Mouse (Mus musculus): Measurements from ENCODE around the gene Fbxo44. TPM values are rescaled to one million over a fixed set of nuclear protein-coding genes. Genes with fewer than 3 reads are reported as not detected.
A peak's percentile ranks its signal among the peaks of the same experiment; 100 is the strongest.

Fbxo44 gene
- 12.5 and 13.3 TPM in 2 replicates for polyA plus RNA-seq (2011; ENCODE audit: insufficient read depth, insufficient read length, low read depth, missing spikeins)

DNA sequence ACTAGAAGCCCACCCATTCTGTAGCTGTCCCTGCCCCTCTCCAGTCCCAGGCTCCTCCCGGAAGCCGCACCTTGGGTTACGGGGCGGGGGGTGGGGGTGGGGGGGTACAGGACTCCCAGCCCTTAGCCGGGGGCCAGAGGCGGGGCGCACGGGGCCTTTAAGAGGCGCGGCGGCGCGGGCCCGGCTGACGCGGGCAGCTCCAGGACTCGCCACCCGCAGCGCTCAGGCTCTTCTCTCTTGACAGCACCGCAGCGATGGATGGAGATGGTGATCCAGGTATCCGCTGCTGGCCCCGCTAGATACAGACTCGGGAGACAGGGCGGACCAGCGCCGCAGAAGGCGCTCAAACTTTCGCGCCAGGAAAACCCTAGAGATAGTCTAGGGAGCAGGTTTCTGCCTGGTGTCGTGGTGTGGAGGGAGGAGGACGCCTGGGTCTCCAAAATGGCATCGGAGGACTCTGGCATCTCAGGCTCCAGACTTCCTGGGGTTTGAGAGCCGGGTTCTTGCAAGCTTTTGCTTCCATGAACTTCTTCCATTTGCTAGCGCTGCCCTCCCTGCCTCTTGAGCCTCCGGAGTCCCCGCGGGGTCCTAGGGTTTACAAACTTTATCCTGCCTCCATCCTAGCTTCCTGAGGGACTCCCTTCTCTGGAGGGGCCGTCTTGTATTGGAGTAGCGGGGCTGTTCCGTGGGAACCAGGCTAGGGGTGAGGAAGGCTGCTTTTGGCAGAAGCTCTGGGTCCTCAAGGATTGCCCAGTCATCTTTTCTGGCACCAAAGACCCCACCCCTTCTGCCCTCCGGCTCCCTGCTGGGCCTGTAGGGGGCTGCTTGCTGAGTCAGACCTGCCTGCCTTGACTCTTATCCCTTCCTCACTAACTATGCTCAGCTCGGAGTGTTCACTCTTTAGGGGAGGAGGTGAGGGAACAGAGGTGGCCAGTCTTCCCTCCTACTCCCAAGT, at the start of gene Fbxo44, which contains the start of gene Fbxo2:
Gene Fbxo44, minus strand, starts transcription at position 47 of the 955 bp plus-strand sequence.
Gene Fbxo2, plus strand, starts transcription at position 186 of the 955 bp plus-strand sequence.
- Histone ChIP-seq H3K27ac (ENCODE audit: insufficient read depth, low read length) (no peak within 1 kb of the TSS), H3K4me1 (ENCODE audit: control insufficient read depth, insufficient read depth, low read length) (peaks cover 5% of the 10 kb centered on the region), H3K9ac (ENCODE audit: low read depth, poor library complexity, severe bottlenecking) (peak within 1 kb of the TSS; percentile 75), H3K4me3 (ENCODE audit: low read depth, low read length) (peak within 1 kb of the TSS; percentile 90), H3K36me3 (ENCODE audit: control insufficient read depth, insufficient read depth, low read length, poor library complexity, severe bottlenecking) (peaks cover 2% of the 10 kb centered on the region; the same call in 1 of the 2 replicates), H3K9me3 (replicated peaks; ENCODE audit: control insufficient read depth, insufficient read depth, low read length, poor library complexity, severe bottlenecking) (no peaks in the 10 kb centered on the region), H3K27me3 (ENCODE audit: control insufficient read depth, insufficient read depth, low read length, poor library complexity, severe bottlenecking) (no peaks in the 10 kb centered on the region)
- TF ChIP-seq EP300 (IDR thresholded peaks at IDR 0.05; ENCODE audit: insufficient read depth, low read depth, low read length) = 0 out of 2 replicates have a peak, but pooled peaks have one; percentile 7
- no peak for TF ChIP-seq POLR2A (IDR thresholded peaks at IDR 0.05; ENCODE audit: insufficient read depth, low read length)

DNA sequence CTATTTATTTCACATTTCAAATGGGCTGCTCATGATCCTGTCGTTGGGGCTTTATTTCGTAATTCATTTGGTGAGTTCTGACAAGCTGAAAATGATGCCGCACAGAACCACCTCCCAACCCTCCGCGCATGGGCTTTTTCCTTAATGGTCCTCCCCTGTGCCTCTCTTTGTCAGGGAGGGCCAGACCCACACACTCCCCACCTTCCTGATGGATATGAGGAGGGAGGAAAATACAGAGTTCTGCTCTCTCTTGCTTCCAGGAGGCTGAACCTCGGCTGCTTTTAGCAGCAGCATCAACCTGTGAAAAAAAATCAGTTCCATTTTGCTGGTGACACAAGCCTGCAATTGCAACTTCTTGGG, 44.6 kb upstream of the Fbxo44 start:
- Histone ChIP-seq H3K4me1 (ENCODE audit: control insufficient read depth, insufficient read depth, low read length) (no peaks in the 10 kb centered on the region), H3K27me3 (ENCODE audit: control insufficient read depth, insufficient read depth, low read length, poor library complexity, severe bottlenecking) (no peaks in the 10 kb centered on the region), H3K4me3 (ENCODE audit: low read depth, low read length) (no peak overlapping the region), H3K9me3 (replicated peaks; ENCODE audit: control insufficient read depth, insufficient read depth, low read length, poor library complexity, severe bottlenecking) (no peaks in the 10 kb centered on the region), H3K9ac (ENCODE audit: low read depth, poor library complexity, severe bottlenecking) (no peak overlapping the region), H3K36me3 (ENCODE audit: control insufficient read depth, insufficient read depth, low read length, poor library complexity, severe bottlenecking) (no peaks in the 10 kb centered on the region), H3K27ac (ENCODE audit: insufficient read depth, low read length) (no peak overlapping the region)
- TF ChIP-seq CTCF (IDR thresholded peaks at IDR 0.05; ENCODE audit: low read depth, low read length) (no peak), EP300 (IDR thresholded peaks at IDR 0.05; ENCODE audit: insufficient read depth, low read depth, low read length) (no peak), POLR2A (IDR thresholded peaks at IDR 0.05; ENCODE audit: insufficient read depth, low read length) (no peak)

DNA sequence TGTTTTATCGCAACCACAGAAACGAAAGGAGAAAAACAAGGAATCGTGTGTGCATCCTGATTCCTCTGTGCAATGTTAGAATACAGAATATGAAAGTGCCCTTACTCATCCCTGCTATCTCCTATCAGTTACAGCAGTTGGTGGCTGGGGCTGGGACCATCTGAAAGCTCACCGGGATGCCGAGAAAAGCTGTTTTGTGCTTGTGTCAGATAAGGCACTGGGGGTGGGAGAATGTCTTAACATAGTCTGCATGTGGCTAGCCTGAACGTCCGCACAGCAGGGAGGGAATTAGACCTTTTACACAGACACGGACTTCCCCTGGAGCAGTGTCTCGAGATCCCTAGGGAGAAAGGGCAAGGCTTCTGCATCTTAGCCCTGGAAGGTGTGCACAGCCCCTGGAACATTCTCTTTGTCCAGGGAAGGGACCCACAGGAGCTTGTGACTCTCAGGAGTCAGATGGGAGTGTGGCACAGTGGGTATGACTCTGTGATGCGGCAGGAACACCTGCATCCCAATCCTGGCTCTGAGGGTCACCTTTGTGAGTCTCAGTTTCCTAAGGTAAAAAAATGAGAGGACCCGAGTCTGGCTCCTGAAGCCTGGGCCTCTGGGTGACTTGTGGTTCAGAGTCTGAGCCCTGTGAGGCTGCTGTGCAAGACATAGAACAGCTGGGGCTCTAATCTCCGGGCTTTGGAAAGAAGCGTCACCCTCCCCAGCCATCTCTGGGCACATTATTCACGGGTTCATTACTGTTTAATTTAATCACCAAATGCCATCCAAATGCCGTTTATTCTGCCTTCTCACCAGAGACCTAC, 44.0 kb upstream of the Fbxo44 start:
- Histone ChIP-seq H3K27me3 (ENCODE audit: control insufficient read depth, insufficient read depth, low read length, poor library complexity, severe bottlenecking) (no peaks in the 10 kb centered on the region), H3K27ac (ENCODE audit: insufficient read depth, low read length) (no peak overlapping the region), H3K9me3 (replicated peaks; ENCODE audit: control insufficient read depth, insufficient read depth, low read length, poor library complexity, severe bottlenecking) (no peaks in the 10 kb centered on the region), H3K9ac (ENCODE audit: low read depth, poor library complexity, severe bottlenecking) (no peak overlapping the region), H3K4me3 (ENCODE audit: low read depth, low read length) (no peak overlapping the region), H3K4me1 (ENCODE audit: control insufficient read depth, insufficient read depth, low read length) (no peaks in the 10 kb centered on the region), H3K36me3 (ENCODE audit: control insufficient read depth, insufficient read depth, low read length, poor library complexity, severe bottlenecking) (no peaks in the 10 kb centered on the region)
- no peak for TF ChIP-seq POLR2A (IDR thresholded peaks at IDR 0.05; ENCODE audit: insufficient read depth, low read length)
- no peak for TF ChIP-seq EP300 (IDR thresholded peaks at IDR 0.05; ENCODE audit: insufficient read depth, low read depth, low read length)
- TF ChIP-seq CTCF (IDR thresholded peaks at IDR 0.05; ENCODE audit: low read depth, low read length) = no peak

DNA sequence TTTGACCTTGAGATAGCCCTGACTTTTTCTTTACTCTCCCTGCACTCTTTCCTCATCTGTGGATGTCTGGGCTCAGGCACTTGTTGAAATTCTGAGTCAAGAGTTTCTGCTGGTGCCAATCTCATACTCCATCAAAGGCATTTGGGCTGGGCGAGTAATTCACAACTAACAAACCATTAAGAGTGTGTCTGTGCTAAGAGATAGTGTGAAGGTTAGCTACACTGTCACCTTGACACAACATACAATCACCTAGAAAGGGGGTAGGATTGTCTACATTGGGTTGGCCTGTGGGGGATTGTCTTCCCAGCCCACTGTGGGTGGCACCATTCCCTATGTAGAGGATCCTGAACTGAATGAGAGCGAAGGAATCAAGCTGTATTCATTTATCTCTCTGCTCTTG, 43.3 kb upstream of the Fbxo44 start:
- H3K9me3 ChIP-seq (replicated peaks; ENCODE audit: control insufficient read depth, insufficient read depth, low read length, poor library complexity, severe bottlenecking) = no peaks in the 10 kb centered on the region
- TF ChIP-seq CTCF (IDR thresholded peaks at IDR 0.05; ENCODE audit: low read depth, low read length) (no peak), EP300 (IDR thresholded peaks at IDR 0.05; ENCODE audit: insufficient read depth, low read depth, low read length) (no peak), POLR2A (IDR thresholded peaks at IDR 0.05; ENCODE audit: insufficient read depth, low read length) (no peak)
- H3K27me3 ChIP-seq (ENCODE audit: control insufficient read depth, insufficient read depth, low read length, poor library complexity, severe bottlenecking) = no peaks in the 10 kb centered on the region
- no peak overlapping the region for H3K9ac ChIP-seq (ENCODE audit: low read depth, poor library complexity, severe bottlenecking)
- no peak overlapping the region for H3K4me3 ChIP-seq (ENCODE audit: low read depth, low read length)
- H3K36me3 ChIP-seq (ENCODE audit: control insufficient read depth, insufficient read depth, low read length, poor library complexity, severe bottlenecking) = no peaks in the 10 kb centered on the region
- H3K27ac ChIP-seq (ENCODE audit: insufficient read depth, low read length) = no peak overlapping the region
- H3K4me1 ChIP-seq (ENCODE audit: control insufficient read depth, insufficient read depth, low read length) = no peaks in the 10 kb centered on the region

DNA sequence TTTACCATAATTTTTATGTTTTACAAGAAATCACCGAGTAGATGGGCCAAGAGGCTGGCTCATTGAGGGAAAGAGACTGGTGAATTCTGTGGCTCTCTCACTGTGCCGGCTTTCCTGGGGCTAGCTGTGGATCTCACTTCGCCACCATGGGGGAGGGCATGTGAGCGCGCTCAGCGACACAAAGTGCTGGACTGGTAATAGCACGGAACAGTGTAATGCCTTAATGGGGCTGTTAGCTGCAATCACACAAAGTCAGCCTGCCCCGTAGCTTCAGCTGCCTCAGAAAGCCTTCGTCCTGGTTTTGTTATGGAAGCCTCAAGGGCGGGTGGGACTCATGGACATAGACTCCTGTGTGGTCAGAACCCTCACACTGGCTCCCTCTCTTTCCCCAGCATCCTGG, 38.4 kb upstream of the Fbxo44 start:
- Histone ChIP-seq H3K9ac (ENCODE audit: low read depth, poor library complexity, severe bottlenecking) (no peak overlapping the region), H3K27ac (ENCODE audit: insufficient read depth, low read length) (no peak overlapping the region), H3K27me3 (ENCODE audit: control insufficient read depth, insufficient read depth, low read length, poor library complexity, severe bottlenecking) (no peaks in the 10 kb centered on the region), H3K4me1 (ENCODE audit: control insufficient read depth, insufficient read depth, low read length) (peaks cover under 1% of the 10 kb centered on the region), H3K36me3 (ENCODE audit: control insufficient read depth, insufficient read depth, low read length, poor library complexity, severe bottlenecking) (no peaks in the 10 kb centered on the region), H3K9me3 (replicated peaks; ENCODE audit: control insufficient read depth, insufficient read depth, low read length, poor library complexity, severe bottlenecking) (no peaks in the 10 kb centered on the region), H3K4me3 (ENCODE audit: low read depth, low read length) (no peak overlapping the region)
- no peak for TF ChIP-seq POLR2A (IDR thresholded peaks at IDR 0.05; ENCODE audit: insufficient read depth, low read length)
- TF ChIP-seq EP300 (IDR thresholded peaks at IDR 0.05; ENCODE audit: insufficient read depth, low read depth, low read length) = no peak

Data from ES-Bruce4 (cell line).